Mouse (Mus musculus) limb, embryonic 11.5 days (tissue): ENCODE results near the gene Btbd2. TPM values are rescaled to one million over a fixed set of nuclear protein-coding genes. Genes with fewer than 3 reads are reported as not detected.

Experiments
- ATAC-seq: fragments of 200-750 bp; cut with Nextera tagmentation; 2 replicates; pipeline ENCODE4 v1.8.0; 2017; ENCODE audit warnings: low read depth; ENCODE audit not compliant: insufficient number of reproducible peaks, low FRiP score, low TSS enrichment
- DNase-seq: peaks from one replicate; pipeline ENCODE4 v3.0.0-alpha.2; 2015; ENCODE audit warnings: low spot score
- H3K27ac ChIP-seq: fragments of 300-500 bp; sonication (generic); replicated peaks from 2 replicates; pipeline ENCODE4 v1.5.1; 2014; ENCODE audit warnings: low read depth, mild to moderate bottlenecking, low read length
- H3K27me3 ChIP-seq: fragments of 300-500 bp; sonication (generic); 2 replicates; pipeline ENCODE4 v1.6.1; 2014; ENCODE audit warnings: mild to moderate bottlenecking, low read length, mixed read lengths; ENCODE audit not compliant: control insufficient read depth, insufficient read depth
- H3K36me3 ChIP-seq: fragments of 300-500 bp; sonication (generic); 2 replicates; pipeline ENCODE4 v1.6.1; 2014; ENCODE audit warnings: mild to moderate bottlenecking, low read length, moderate library complexity, mixed read lengths; ENCODE audit not compliant: control insufficient read depth, insufficient read depth
- H3K4me1 ChIP-seq: fragments of 300-500 bp; sonication (generic); 2 replicates; pipeline ENCODE4 v1.6.1; 2014; ENCODE audit warnings: low read length, mixed read lengths; ENCODE audit not compliant: control insufficient read depth, insufficient read depth
- H3K4me2 ChIP-seq: fragments of 300-500 bp; sonication (generic); 2 replicates; pipeline ENCODE4 v1.6.1; 2014; ENCODE audit warnings: low read depth, mild to moderate bottlenecking, moderate library complexity; ENCODE audit not compliant: severe bottlenecking
- H3K4me3 ChIP-seq: fragments of 300-500 bp; sonication (generic); 2 replicates; pipeline ENCODE4 v1.5.1; 2014; ENCODE audit warnings: low read depth, low read length
- H3K9ac ChIP-seq: fragments of 300-500 bp; sonication (generic); 2 replicates; pipeline ENCODE4 v1.6.1; 2014; ENCODE audit warnings: mild to moderate bottlenecking, low read length
- H3K9me3 ChIP-seq: fragments of 300-500 bp; sonication (generic); 2 replicates; pipeline ENCODE4 v1.6.1; 2016; ENCODE audit warnings: low read length; ENCODE audit not compliant: control insufficient read depth
- WGBS: fragments of 180-500 bp; shearing (Covaris S2); extraction: QIAGEN DNeasy Blood & Tissue Kit; methylation state at CpG from one replicate; pipeline ENCODE4 v1.1.7; 2014; 5-methylcytosine and 5-hydroxymethylcytosine counted together
- polyA plus RNA-seq: library from polyadenylated mRNA; unstranded; fragments of >200 nt; fragmentation: Nextera tagmentation; extraction: Ambion mirVana; gene quantifications from 2 replicates; pipeline ENCODE4 v1.2.1, GENCODE M21; 2014

Gene Btbd2
- polyA plus RNA-seq, 1 experiment from 2014 or later, result 67.4 TPM

GRCm38 (mm10) chr10:80700732-80701131, 43.9 kb upstream of the Btbd2 start:
- Histone ChIP-seq H3K4me3 (peak overlapping the region; percentile 66; the same call in 1 of the 2 replicates), H3K9ac (no peak overlapping the region), H3K36me3 (no peaks in the 10 kb centered on the region; the same call in 1 of the 2 replicates), H3K27me3 (no peaks in the 10 kb centered on the region), H3K27ac (no peak overlapping the region), H3K4me2 (peak overlapping the region; percentile 57; the same call in 1 of the 2 replicates), H3K9me3 (no peaks in the 10 kb centered on the region), H3K4me1 (peaks cover 7% of the 10 kb centered on the region)
- DNase-seq, result no peak
- no peak for ATAC-seq
- WGBS, result 50% methylated on average over 4 of the region's 4 CpGs

DNA sequence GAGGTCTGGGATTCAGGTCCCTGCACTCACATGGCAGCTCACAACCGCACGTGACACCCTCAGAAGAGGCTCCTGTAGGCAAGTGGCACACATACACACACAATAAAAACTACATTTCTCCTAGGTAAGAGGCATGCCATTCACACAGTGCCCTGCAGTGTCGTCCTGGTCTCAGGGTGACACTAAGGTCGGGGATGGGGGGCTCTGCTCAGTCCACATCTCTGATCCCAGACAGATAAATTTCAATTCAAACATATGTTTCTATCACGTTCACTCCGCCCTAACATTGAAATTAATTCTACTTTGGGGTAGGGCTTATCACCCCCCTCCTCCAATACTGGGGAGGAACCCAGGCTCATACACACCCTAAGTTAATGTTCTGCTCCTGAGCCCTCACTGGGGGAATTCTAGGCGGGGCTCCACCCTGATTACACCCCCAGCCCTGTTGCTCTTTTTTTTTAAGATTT, 43.2 kb upstream of the Btbd2 start:
- ATAC-seq (no peak), DNase-seq (no peak)
- Histone ChIP-seq H3K36me3 (no peaks in the 10 kb centered on the region; the same call in 1 of the 2 replicates), H3K4me3 (no peak overlapping the region), H3K27me3 (no peaks in the 10 kb centered on the region), H3K4me1 (peaks cover 7% of the 10 kb centered on the region), H3K9me3 (no peaks in the 10 kb centered on the region), H3K27ac (no peak overlapping the region), H3K9ac (no peak overlapping the region), H3K4me2 (no peak overlapping the region)
- WGBS, result 89% methylated on average over 7 of the region's 7 CpGs

DNA sequence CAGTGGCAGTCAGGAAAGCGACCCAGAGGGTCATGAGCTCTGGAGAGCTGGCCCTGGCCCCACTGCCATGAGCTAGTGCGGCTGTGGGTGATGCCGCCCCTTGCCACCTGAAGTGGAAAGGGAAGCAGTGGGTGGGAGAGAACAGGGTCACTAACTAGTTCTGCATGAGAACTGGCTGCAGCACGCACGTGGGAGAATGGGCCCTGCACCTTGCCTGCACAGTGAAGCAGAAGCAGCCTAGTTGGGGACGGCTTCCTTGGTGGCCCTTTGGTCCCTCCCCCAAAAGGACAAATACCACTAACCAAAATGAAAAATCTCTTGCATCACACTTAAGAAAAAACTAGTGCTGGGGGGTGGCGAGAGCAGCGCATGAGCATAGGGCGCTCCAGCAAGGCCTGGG, 41.7 kb upstream of the Btbd2 start:
- no peak overlapping the region for H3K4me2 ChIP-seq
- no peaks in the 10 kb centered on the region; the same call in 1 of the 2 replicates for H3K36me3 ChIP-seq
- 95% methylated on average over 9 of the region's 9 CpGs for WGBS
- ATAC-seq, result no peak
- no peak overlapping the region for H3K9ac ChIP-seq
- peaks cover 3% of the 10 kb centered on the region for H3K4me1 ChIP-seq
- no peaks in the 10 kb centered on the region for H3K27me3 ChIP-seq
- DNase-seq, result no peak
- H3K9me3 ChIP-seq, result no peaks in the 10 kb centered on the region
- no peak overlapping the region for H3K27ac ChIP-seq
- no peak overlapping the region for H3K4me3 ChIP-seq

DNA sequence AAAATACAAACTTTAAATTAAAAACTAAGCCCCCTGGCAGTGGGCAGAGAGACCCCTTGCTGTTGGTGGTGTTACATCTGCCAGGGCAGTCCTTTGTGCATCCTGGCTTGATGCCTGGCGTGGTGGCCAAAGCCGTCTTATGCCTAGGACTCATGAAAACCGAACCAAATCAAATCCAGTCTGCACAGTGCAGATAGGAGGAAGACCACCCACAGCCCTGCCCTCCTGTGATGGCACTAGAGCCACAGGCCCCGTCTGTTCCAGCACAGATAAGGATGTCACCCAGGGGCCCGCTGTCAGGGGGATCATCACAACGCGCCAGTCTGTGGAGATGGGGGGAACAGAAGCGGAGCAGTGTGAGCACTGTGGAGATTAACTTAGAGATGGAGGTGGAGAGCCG, 40.9 kb upstream of the Btbd2 start:
- ATAC-seq, result no peak
- Histone ChIP-seq H3K36me3 (no peaks in the 10 kb centered on the region; the same call in 1 of the 2 replicates), H3K9me3 (no peaks in the 10 kb centered on the region), H3K27ac (no peak overlapping the region), H3K4me2 (no peak overlapping the region), H3K27me3 (no peaks in the 10 kb centered on the region), H3K4me1 (no peaks in the 10 kb centered on the region; the same call in 1 of the 2 replicates), H3K4me3 (no peak overlapping the region), H3K9ac (no peak overlapping the region)
- no peak for DNase-seq
- WGBS, result 83% methylated on average over 9 of the region's 9 CpGs

- no peaks in the 10 kb centered on the region; the same call in 1 of the 2 replicates for H3K4me1 ChIP-seq
- no peak overlapping the region for H3K27ac ChIP-seq
- H3K27me3 ChIP-seq, result no peaks in the 10 kb centered on the region
- WGBS, result 92% methylated on average over 8 of the region's 8 CpGs
- no peak overlapping the region for H3K9ac ChIP-seq
- ATAC-seq (no peak), DNase-seq (no peak)
- H3K9me3 ChIP-seq, result no peaks in the 10 kb centered on the region
- no peak overlapping the region for H3K4me3 ChIP-seq
- no peak overlapping the region for H3K4me2 ChIP-seq
- no peaks in the 10 kb centered on the region; the same call in 1 of the 2 replicates for H3K36me3 ChIP-seq
These were observed 40.5 kb upstream of the Btbd2 start for GRCm38 (mm10) chr10:80697393-80697787.

DNA sequence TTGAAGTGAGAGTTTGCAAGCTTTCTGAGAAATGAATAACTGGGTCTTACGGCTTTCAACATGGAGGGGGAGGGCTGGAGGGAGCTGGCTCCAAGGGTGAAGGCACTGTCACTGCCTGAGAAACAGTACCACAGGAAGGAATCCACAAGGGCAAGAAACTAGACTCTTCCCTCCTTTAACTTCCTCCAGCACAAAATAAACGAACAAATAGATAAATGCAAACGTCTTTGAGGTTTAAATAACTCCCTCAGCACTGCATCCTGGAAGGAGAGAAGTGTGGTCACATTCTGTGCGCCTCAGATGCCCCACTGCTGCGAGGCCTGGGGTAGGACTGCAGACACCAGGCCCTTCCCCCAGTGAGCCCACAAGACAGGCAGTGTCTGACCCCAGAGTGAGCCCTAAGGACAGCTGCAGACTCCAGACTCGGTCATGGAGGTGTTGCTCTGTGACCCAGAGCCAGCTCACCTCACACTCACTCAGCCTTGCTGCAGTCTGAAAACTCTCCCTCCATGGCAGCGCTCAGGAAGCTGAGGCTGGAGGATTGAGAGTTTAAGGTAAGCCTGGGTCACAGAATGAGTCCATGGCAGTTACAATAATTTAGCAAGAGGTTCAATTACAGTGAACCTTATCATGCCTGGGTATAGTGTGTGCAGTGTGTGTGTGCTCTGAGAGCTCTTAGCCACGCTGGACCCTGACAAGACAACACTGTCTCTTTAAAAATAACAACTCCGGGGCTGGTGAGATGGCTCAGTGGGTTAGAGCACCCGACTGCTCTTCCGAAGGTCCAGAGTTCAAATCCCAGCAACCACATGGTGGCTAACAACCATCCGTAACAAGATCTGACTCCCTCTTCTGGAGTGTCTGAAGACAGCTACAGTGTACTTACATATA, 39.9 kb upstream of the Btbd2 start:
- ATAC-seq (no peak), DNase-seq (no peak)
- no peak overlapping the region for H3K4me3 ChIP-seq
- no peak overlapping the region for H3K4me2 ChIP-seq
- H3K27me3 ChIP-seq, result no peaks in the 10 kb centered on the region
- no peaks in the 10 kb centered on the region; the same call in 1 of the 2 replicates for H3K4me1 ChIP-seq
- WGBS, result 74% methylated on average over 11 of the region's 12 CpGs
- H3K27ac ChIP-seq, result no peak overlapping the region
- H3K36me3 ChIP-seq, result no peaks in the 10 kb centered on the region; the same call in 1 of the 2 replicates
- no peak overlapping the region for H3K9ac ChIP-seq
- no peaks in the 10 kb centered on the region for H3K9me3 ChIP-seq

DNA sequence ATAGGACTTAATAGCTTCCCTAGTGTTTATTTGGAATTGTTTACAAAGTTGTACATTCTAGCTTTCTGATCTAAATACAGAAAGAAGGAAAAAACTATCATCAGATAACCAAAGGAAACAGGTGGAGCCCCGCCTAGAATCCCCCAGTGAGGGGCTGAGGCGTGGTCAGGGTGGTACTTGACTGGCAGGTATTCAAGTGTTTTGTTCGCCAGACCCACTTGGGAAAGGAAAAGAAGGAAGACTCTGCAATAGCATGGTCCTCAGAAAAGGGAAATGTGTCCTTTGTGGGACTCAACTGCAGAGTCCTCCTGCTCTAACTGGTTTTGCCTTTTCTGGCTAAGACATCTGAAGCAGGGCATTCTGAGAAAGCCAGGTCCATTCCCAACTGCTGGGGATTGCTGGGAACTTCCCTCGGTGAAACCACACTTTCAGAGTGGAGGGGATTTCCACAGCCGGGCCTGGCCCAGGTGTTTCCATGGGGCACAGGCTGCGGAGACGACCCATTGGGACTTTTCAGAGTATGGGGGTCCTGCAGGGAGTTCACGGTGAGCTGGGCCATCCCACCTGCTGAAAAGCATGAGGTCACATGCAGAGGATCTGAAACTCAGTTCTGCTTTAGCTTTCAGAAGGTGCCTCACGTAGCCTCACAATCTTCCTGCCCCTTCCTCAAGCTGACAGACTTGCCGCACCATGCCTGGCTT, 39.1 kb upstream of the Btbd2 start:
- Histone ChIP-seq H3K27ac (no peak overlapping the region), H3K27me3 (no peaks in the 10 kb centered on the region), H3K9ac (no peak overlapping the region), H3K9me3 (no peaks in the 10 kb centered on the region), H3K4me1 (no peaks in the 10 kb centered on the region; the same call in 1 of the 2 replicates), H3K4me3 (no peak overlapping the region), H3K36me3 (no peaks in the 10 kb centered on the region; the same call in 1 of the 2 replicates), H3K4me2 (no peak overlapping the region)
- ATAC-seq (no peak), DNase-seq (no peak)
- WGBS, result 76% methylated on average over 10 of the region's 10 CpGs

DNA sequence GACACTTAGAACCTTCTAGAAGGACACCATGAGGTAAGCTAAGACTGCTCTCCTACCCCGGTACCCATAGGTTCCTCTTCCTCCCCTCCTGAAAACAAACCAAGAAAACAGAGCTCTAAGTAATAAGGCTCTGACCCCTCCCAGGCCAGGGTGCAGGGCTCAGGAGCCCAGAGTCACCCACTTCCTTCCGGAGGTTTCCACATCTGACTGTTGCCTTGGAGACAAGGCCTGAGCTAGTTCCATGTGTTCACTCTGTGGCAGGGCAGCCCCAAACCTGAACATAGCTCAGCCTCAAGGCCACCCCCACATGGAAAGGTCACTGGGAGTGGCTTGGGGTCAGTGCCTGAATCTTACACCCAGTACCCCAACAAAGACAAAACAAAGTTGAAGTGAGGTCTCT, 38.3 kb upstream of the Btbd2 start:
- no peak for ATAC-seq
- WGBS, result 82% methylated on average over 2 of the region's 2 CpGs
- Histone ChIP-seq H3K4me1 (no peaks in the 10 kb centered on the region; the same call in 1 of the 2 replicates), H3K27ac (no peak overlapping the region), H3K9ac (no peak overlapping the region), H3K27me3 (no peaks in the 10 kb centered on the region), H3K9me3 (no peaks in the 10 kb centered on the region), H3K4me2 (no peak overlapping the region), H3K4me3 (no peak overlapping the region), H3K36me3 (no peaks in the 10 kb centered on the region; the same call in 1 of the 2 replicates)
- DNase-seq, result no peak
